Mouse (Mus musculus): Measurements from ENCODE around the gene Sycp1. TPM values are rescaled to one million over a fixed set of nuclear protein-coding genes. Genes with fewer than 3 reads are reported as not detected.

Gene Sycp1
- total and polyA plus RNA-seq, 3 experiments: not detected

- dilution Hi-C loops (cut with MboI; ENCODE audit: extremely low pct_ligation_motif_present, extremely low pct_unique_long_range_greater_than_20kb, low sequenced_read_pairs): no loop called here
- TF ChIP-seq ZNF384 (IDR thresholded peaks at IDR 0.05; ENCODE audit: low read depth, low read length) (no peak), UBTF (IDR thresholded peaks at IDR 0.05; ENCODE audit: low read depth, low read length) (no peak), PAX5 (IDR thresholded peaks at IDR 0.05; ENCODE audit: low read length) (no peak), NELFE (IDR thresholded peaks at IDR 0.05; ENCODE audit: low read depth, low read length) (no peak)
Observed at GRCm38 (mm10) chr3:102773018-102773417, 162.9 kb downstream of the Sycp1 start.

More at GRCm38 (mm10) chr3:102773018-102773417, 162.9 kb downstream of the Sycp1 start:
- no peaks in the 10 kb centered on the region for H3K79me2 ChIP-seq (replicated peaks; ENCODE audit: control insufficient read depth, extremely low read depth, insufficient read depth, poor library complexity, severe bottlenecking)
- no peak overlapping the region for H3K9ac ChIP-seq (ENCODE audit: insufficient read depth, low read depth)
- no peak overlapping the region for H3K27ac ChIP-seq (ENCODE audit: insufficient read depth, low read depth)
- H3K4me3 ChIP-seq (replicated peaks in 1 of 3; ENCODE audit: low read depth in 2 of 3, low read length in 2 of 3, poor library complexity in 1 of 3): no peak overlapping the region
- H3K36me3 ChIP-seq (replicated peaks in 1 of 2; ENCODE audit: control insufficient read depth in 1 of 2, insufficient read depth in 1 of 2, low read length in 1 of 2): no peaks in the 10 kb centered on the region
- no peaks in the 10 kb centered on the region for H3K9me3 ChIP-seq (replicated peaks; ENCODE audit: low read length)
- no peaks in the 10 kb centered on the region for H3K27me3 ChIP-seq (replicated peaks)
- no peak overlapping the region for H3K4me2 ChIP-seq (ENCODE audit: insufficient read depth, low read depth, poor library complexity, severe bottlenecking)
- DNase-seq (ENCODE audit: extremely low read depth): no peak
- H3K4me1 ChIP-seq (ENCODE audit: control insufficient read depth in 1 of 2, insufficient read depth in 2 of 2): no peaks in the 10 kb centered on the region
- in situ Hi-C loops (cut with MboI; ENCODE audit: low pct_ligation_motif_present, low pct_unique_long_range_greater_than_20kb, low sequenced_read_pairs): no loop called here

Other genes with a start within 250 kb of the Sycp1 start
- gene Tspan2, start 201.6 kb downstream of the Sycp1 start, total RNA-seq (2012; rRNA removed): 1.4 and 1.5 TPM in 2 replicates
- gene Tspan2, start 201.6 kb downstream of the Sycp1 start, total RNA-seq (2014; rRNA removed): 2.8 and 3.0 TPM in 2 replicates
- gene Tspan2, start 201.6 kb downstream of the Sycp1 start, polyA plus RNA-seq (2012; ENCODE audit: insufficient read length, low read depth): 4.5 and 6.0 TPM in 2 replicates
- gene Tshb, start 153.4 kb downstream of the Sycp1 start, total RNA-seq (2012; rRNA removed): not detected in 2 replicates
- not detected in 2 replicates for gene Tshb, start 153.4 kb downstream of the Sycp1 start, total RNA-seq (2014; rRNA removed)
- gene Tshb, start 153.4 kb downstream of the Sycp1 start, polyA plus RNA-seq (2012; ENCODE audit: insufficient read length, low read depth): 0.19 TPM in 1 of 2 replicates, not detected in the other
- not detected in 2 replicates for gene Nr1h5, start 28.0 kb upstream of the Sycp1 start, total RNA-seq (2012; rRNA removed)
- 0.08 TPM in 1 of 2 replicates, not detected in the other for gene Nr1h5, start 28.0 kb upstream of the Sycp1 start, total RNA-seq (2014; rRNA removed)
- 0.13 TPM in 1 of 2 replicates, not detected in the other for gene Nr1h5, start 28.0 kb upstream of the Sycp1 start, polyA plus RNA-seq (2012; ENCODE audit: insufficient read length, low read depth)
- 15.3 and 20.9 TPM in 2 replicates for gene Sike1, start 59.6 kb upstream of the Sycp1 start, total RNA-seq (2012; rRNA removed)
- gene Sike1, start 59.6 kb upstream of the Sycp1 start, total RNA-seq (2014; rRNA removed): 28.2 and 39.2 TPM in 2 replicates
- gene Sike1, start 59.6 kb upstream of the Sycp1 start, polyA plus RNA-seq (2012; ENCODE audit: insufficient read length, low read depth): 31.6 and 38.4 TPM in 2 replicates
- gene Csde1, start 84.3 kb upstream of the Sycp1 start, total RNA-seq (2012; rRNA removed): 196 and 213 TPM in 2 replicates
- gene Csde1, start 84.3 kb upstream of the Sycp1 start, total RNA-seq (2014; rRNA removed): 249 and 280 TPM in 2 replicates
- 194 and 210 TPM in 2 replicates for gene Csde1, start 84.3 kb upstream of the Sycp1 start, polyA plus RNA-seq (2012; ENCODE audit: insufficient read length, low read depth)
- 49.7 and 52.5 TPM in 2 replicates for gene Nras, start 122.2 kb upstream of the Sycp1 start, total RNA-seq (2012; rRNA removed)
- gene Nras, start 122.2 kb upstream of the Sycp1 start, total RNA-seq (2014; rRNA removed): 47.7 and 48.2 TPM in 2 replicates
- 69.1 and 79.3 TPM in 2 replicates for gene Nras, start 122.2 kb upstream of the Sycp1 start, polyA plus RNA-seq (2012; ENCODE audit: insufficient read length, low read depth)
- not detected in 2 replicates for gene Ampd1, start 137.9 kb upstream of the Sycp1 start, total RNA-seq (2012; rRNA removed)
- not detected in 2 replicates for gene Ampd1, start 137.9 kb upstream of the Sycp1 start, total RNA-seq (2014; rRNA removed)
- gene Ampd1, start 137.9 kb upstream of the Sycp1 start, polyA plus RNA-seq (2012; ENCODE audit: insufficient read length, low read depth): 0.19 and 0.38 TPM in 2 replicates
- gene Dennd2c, start 166.5 kb upstream of the Sycp1 start, total RNA-seq (2012; rRNA removed): 0.13 and 0.21 TPM in 2 replicates
- 0.19 and 0.26 TPM in 2 replicates for gene Dennd2c, start 166.5 kb upstream of the Sycp1 start, total RNA-seq (2014; rRNA removed)
- 0.27 and 0.30 TPM in 2 replicates for gene Dennd2c, start 166.5 kb upstream of the Sycp1 start, polyA plus RNA-seq (2012; ENCODE audit: insufficient read length, low read depth)
- gene Bcas2, start 235.6 kb upstream of the Sycp1 start, total RNA-seq (2012; rRNA removed): 65.3 and 77.6 TPM in 2 replicates
- 126 and 138 TPM in 2 replicates for gene Bcas2, start 235.6 kb upstream of the Sycp1 start, total RNA-seq (2014; rRNA removed)
- gene Bcas2, start 235.6 kb upstream of the Sycp1 start, polyA plus RNA-seq (2012; ENCODE audit: insufficient read length, low read depth): 111 and 130 TPM in 2 replicates

All from CH12.LX (cell line).